Mouse (Mus musculus) liver, embryonic 13.5 days (tissue): Measurements from ENCODE around the gene Sec24c. TPM values are rescaled to one million over a fixed set of nuclear protein-coding genes. Genes with fewer than 3 reads are reported as not detected.

Experiments
- ATAC-seq: fragments of 200-750 bp; cut with Nextera tagmentation; 2 replicates; pipeline ENCODE4 v1.8.0; 2017; ENCODE audit warnings: low read depth, mild to moderate bottlenecking, moderate number of reproducible peaks, moderate library complexity
- DNase-seq: peaks from one replicate; pipeline ENCODE4 v3.0.0; 2022
- H3K27ac ChIP-seq: fragments of 300-500 bp; sonication (generic); 2 replicates; pipeline ENCODE4 v1.5.1; 2015; ENCODE audit warnings: moderate library complexity, mild to moderate bottlenecking, inconsistent platforms
- H3K27me3 ChIP-seq: fragments of 300-500 bp; sonication (generic); 2 replicates; pipeline ENCODE4 v1.6.1; 2015; ENCODE audit warnings: mild to moderate bottlenecking, inconsistent platforms
- H3K36me3 ChIP-seq: fragments of 300-500 bp; sonication (generic); 2 replicates; pipeline ENCODE4 v1.6.1; 2015; ENCODE audit warnings: mild to moderate bottlenecking, inconsistent platforms
- H3K4me1 ChIP-seq: fragments of 300-500 bp; sonication (generic); replicated peaks from 2 replicates; pipeline ENCODE4 v1.6.1; 2015; ENCODE audit warnings: inconsistent platforms
- H3K4me2 ChIP-seq: fragments of 300-500 bp; sonication (generic); 2 replicates; pipeline ENCODE4 v1.6.1; 2015; ENCODE audit warnings: inconsistent platforms, mild to moderate bottlenecking, moderate library complexity
- H3K4me3 ChIP-seq: fragments of 300-500 bp; sonication (generic); replicated peaks from 2 replicates; pipeline ENCODE4 v1.5.1; 2015; ENCODE audit warnings: mild to moderate bottlenecking, inconsistent platforms
- H3K9ac ChIP-seq: fragments of 300-500 bp; sonication (generic); 2 replicates; pipeline ENCODE4 v1.6.1; 2015; ENCODE audit warnings: mild to moderate bottlenecking, inconsistent platforms
- H3K9me3 ChIP-seq: fragments of 300-500 bp; sonication (generic); replicated peaks from 2 replicates; pipeline ENCODE4 v1.6.1; 2016; ENCODE audit warnings: inconsistent platforms
- WGBS: fragments of 180-500 bp; shearing (Covaris S2); methylation state at CpG from one replicate; pipeline ENCODE4 v1.1.7; 2015; ENCODE audit not compliant: insufficient replicate concordance; 5-methylcytosine and 5-hydroxymethylcytosine counted together
- polyA plus RNA-seq: library from polyadenylated mRNA; unstranded; fragments of >200 nt; fragmentation: Nextera tagmentation; extraction: Ambion mirVana; gene quantifications from 2 replicates; pipeline ENCODE4 v1.2.1, GENCODE M21; 2015

Gene Sec24c
- polyA plus RNA-seq, 1 experiment from 2014 or later = 30.2 TPM

GRCm38 (mm10) chr14:20723006-20723405 lies 48.9 kb downstream of the Sec24c start:
- Histone ChIP-seq H3K9ac (no peak overlapping the region), H3K9me3 (no peaks in the 10 kb centered on the region), H3K27ac (no peak overlapping the region), H3K4me1 (peaks cover 30% of the 10 kb centered on the region), H3K27me3 (no peaks in the 10 kb centered on the region), H3K4me3 (no peak overlapping the region), H3K36me3 (peaks cover 91% of the 10 kb centered on the region), H3K4me2 (no peak overlapping the region)
- DNase-seq (no peak), ATAC-seq (no peak)
- 90% methylated on average over 12 of the region's 12 CpGs for WGBS

- H3K4me3 ChIP-seq = no peak overlapping the region
- H3K27ac ChIP-seq = no peak overlapping the region
- H3K27me3 ChIP-seq = no peaks in the 10 kb centered on the region
- ATAC-seq (no peak), DNase-seq (no peak)
- H3K36me3 ChIP-seq = peaks cover 91% of the 10 kb centered on the region
- H3K4me1 ChIP-seq = peaks cover 35% of the 10 kb centered on the region
- no peak overlapping the region for H3K4me2 ChIP-seq
- no peak overlapping the region for H3K9ac ChIP-seq
- 41% methylated on average over 5 of the region's 5 CpGs for WGBS
- no peaks in the 10 kb centered on the region for H3K9me3 ChIP-seq
These were observed 49.9 kb downstream of the Sec24c start for GRCm38 (mm10) chr14:20724043-20724442.

GRCm38 (mm10) chr14:20725660-20726339 lies 51.7 kb downstream of the Sec24c start:
- Histone ChIP-seq H3K9me3 (no peaks in the 10 kb centered on the region), H3K27me3 (no peaks in the 10 kb centered on the region), H3K9ac (peak overlapping the region; percentile 64), H3K36me3 (peaks cover 97% of the 10 kb centered on the region), H3K4me2 (peak overlapping the region; percentile 56), H3K4me3 (peak overlapping the region; percentile 27; the same call in 1 of the 2 replicates), H3K4me1 (peaks cover 42% of the 10 kb centered on the region), H3K27ac (peak overlapping the region; percentile 84)
- DNase-seq = peak; percentile 26
- WGBS = 26% methylated on average over 6 of the region's 6 CpGs
- ATAC-seq = peak; percentile 84

- no peak for DNase-seq
- Histone ChIP-seq H3K36me3 (peaks cover 75% of the 10 kb centered on the region), H3K4me3 (no peak overlapping the region), H3K9me3 (no peaks in the 10 kb centered on the region), H3K9ac (no peak overlapping the region), H3K27ac (0 out of 2 replicates have a peak overlapping the region, but pooled peaks have one; percentile 18), H3K4me2 (no peak overlapping the region), H3K27me3 (no peaks in the 10 kb centered on the region), H3K4me1 (peaks cover 64% of the 10 kb centered on the region)
- no peak for ATAC-seq
- 87% methylated on average over 9 of the region's 9 CpGs for WGBS
These were observed 55.8 kb downstream of the Sec24c start for GRCm38 (mm10) chr14:20729871-20730270.

GRCm38 (mm10) chr14:20730853-20731602 lies 56.9 kb downstream of the Sec24c start:
- H3K36me3 ChIP-seq = peaks cover 72% of the 10 kb centered on the region
- peak overlapping the region; percentile 94 for H3K4me2 ChIP-seq

GRCm38 (mm10) chr14:20733041-20733951 lies 59.2 kb downstream of the Sec24c start:
- Histone ChIP-seq H3K4me1 (peaks cover 70% of the 10 kb centered on the region), H3K27me3 (no peaks in the 10 kb centered on the region), H3K4me3 (peak overlapping the region; percentile 89), H3K27ac (peak overlapping the region; percentile 95), H3K36me3 (peaks cover 63% of the 10 kb centered on the region), H3K9ac (peak overlapping the region; percentile 93), H3K4me2 (peak overlapping the region; percentile 94), H3K9me3 (no peaks in the 10 kb centered on the region)
- 15% methylated on average over 12 of the region's 12 CpGs for WGBS
- ATAC-seq (peak; percentile 21; the same call in 1 of the 2 replicates), DNase-seq (peak; percentile 66)

More at GRCm38 (mm10) chr14:20730853-20731602, 56.9 kb downstream of the Sec24c start:
- Histone ChIP-seq H3K27me3 (no peaks in the 10 kb centered on the region), H3K4me1 (peaks cover 63% of the 10 kb centered on the region), H3K9ac (peak overlapping the region; percentile 93; the same call in 1 of the 2 replicates), H3K27ac (peak overlapping the region; percentile 95; the same call in 1 of the 2 replicates), H3K9me3 (no peaks in the 10 kb centered on the region), H3K4me3 (no peak overlapping the region)
- DNase-seq (no peak), ATAC-seq (no peak)
- 81% methylated on average over 9 of the region's 9 CpGs for WGBS

- Histone ChIP-seq H3K4me2 (peak within 1 kb of the TSS; percentile 94), H3K9ac (peak within 1 kb of the TSS; percentile 93), H3K9me3 (no peaks in the 10 kb centered on the region), H3K4me3 (peak within 1 kb of the TSS; percentile 89), H3K36me3 (peaks cover 60% of the 10 kb centered on the region), H3K27me3 (no peaks in the 10 kb centered on the region), H3K4me1 (peaks cover 68% of the 10 kb centered on the region), H3K27ac (peak within 1 kb of the TSS; percentile 95)
- DNase-seq (peak; percentile 90), ATAC-seq (peak; percentile 96)
- under 1% methylated on average over 81 of the region's 81 CpGs for WGBS
These were observed 60.1 kb downstream of the Sec24c start, which contains the start of gene Ndst2 for GRCm38 (mm10) chr14:20733952-20734774. TSS of gene Ndst2 (minus strand) at chr14:20734562.

GRCm38 (mm10) chr14:20735052-20735451 lies 60.9 kb downstream of the Sec24c start:
- ATAC-seq = no peak
- Histone ChIP-seq H3K36me3 (peaks cover 59% of the 10 kb centered on the region), H3K4me2 (peak overlapping the region; percentile 94), H3K4me1 (peaks cover 68% of the 10 kb centered on the region), H3K27ac (peak overlapping the region; percentile 95; the same call in 1 of the 2 replicates), H3K27me3 (no peaks in the 10 kb centered on the region), H3K4me3 (no peak overlapping the region), H3K9me3 (no peaks in the 10 kb centered on the region), H3K9ac (peak overlapping the region; percentile 93; the same call in 1 of the 2 replicates)
- 42% methylated on average over 2 of the region's 2 CpGs for WGBS
- no peak for DNase-seq

- ATAC-seq = no peak
- Histone ChIP-seq H3K36me3 (peaks cover 55% of the 10 kb centered on the region), H3K4me2 (no peak overlapping the region), H3K27ac (no peak overlapping the region), H3K9me3 (no peaks in the 10 kb centered on the region), H3K4me3 (no peak overlapping the region), H3K9ac (no peak overlapping the region), H3K27me3 (no peaks in the 10 kb centered on the region), H3K4me1 (peaks cover 60% of the 10 kb centered on the region)
- 72% methylated on average over 13 of the region's 13 CpGs for WGBS
- DNase-seq = no peak
These were observed 61.8 kb downstream of the Sec24c start for GRCm38 (mm10) chr14:20735892-20736390.

- no peaks in the 10 kb centered on the region for H3K9me3 ChIP-seq
- 44% methylated on average over 14 of the region's 14 CpGs for WGBS
- no peaks in the 10 kb centered on the region for H3K27me3 ChIP-seq
- peaks cover 53% of the 10 kb centered on the region for H3K36me3 ChIP-seq
- peak overlapping the region; percentile 9; the same call in 1 of the 2 replicates for H3K4me3 ChIP-seq
- peak overlapping the region; percentile 24; the same call in 1 of the 2 replicates for H3K9ac ChIP-seq
- ATAC-seq (no peak), DNase-seq (peak; percentile 61)
- H3K4me1 ChIP-seq = peaks cover 46% of the 10 kb centered on the region
- H3K27ac ChIP-seq = peak overlapping the region; percentile 50; the same call in 1 of the 2 replicates
- peak overlapping the region; percentile 37 for H3K4me2 ChIP-seq
These were observed 63.2 kb downstream of the Sec24c start for GRCm38 (mm10) chr14:20737306-20737705.
